Mouse (Mus musculus) ES-E14 (cell line): ENCODE measurements around the gene Bcl2l12. TPM values are rescaled to one million over a fixed set of nuclear protein-coding genes. Genes with fewer than 3 reads are reported as not detected.

Experiments
- DNase-seq: peaks from one replicate; pipeline ENCODE4 v3.0.0-alpha.2; 2013; ENCODE audit warnings: low read depth, low spot score
- H3K27ac ChIP-seq: 2 replicates; pipeline ENCODE4 v1.5.1; 2012; ENCODE audit warnings: low read depth, mild to moderate bottlenecking, low read length, moderate library complexity, mixed read lengths; ENCODE audit not compliant: poor library complexity, insufficient read depth, severe bottlenecking
- H3K36me3 ChIP-seq: 2 replicates; pipeline ENCODE4 v1.6.1; 2012; ENCODE audit warnings: mild to moderate bottlenecking, low read length, moderate library complexity, mixed read lengths; ENCODE audit not compliant: control insufficient read depth, poor library complexity, insufficient read depth, severe bottlenecking
- H3K4me1 ChIP-seq, 2 experiments: fragments of 150-350 bp in 1 of 2; sonication (generic) in 1 of 2; 2 replicates each; pipeline ENCODE4 v1.6.1; 2012; ENCODE audit warnings: low read length in 2 of 2, mild to moderate bottlenecking in 1 of 2, mixed read lengths in 1 of 2; ENCODE audit not compliant: control insufficient read depth in 2 of 2, insufficient read depth in 2 of 2, poor library complexity in 1 of 2
- H3K4me3 ChIP-seq, 2 experiments: fragments of 150-350 bp in 1 of 2; sonication (generic) in 1 of 2; 2 replicates each; pipeline ENCODE4 v1.5.1; 2012; ENCODE audit warnings: low read length in 2 of 2, low read depth in 1 of 2, mild to moderate bottlenecking in 1 of 2, mixed read lengths in 1 of 2; ENCODE audit not compliant: insufficient read depth in 1 of 2, poor library complexity in 1 of 2, severe bottlenecking in 1 of 2
- H3K9ac ChIP-seq: 2 replicates; pipeline ENCODE4 v1.6.1; 2012; ENCODE audit warnings: low read depth, mild to moderate bottlenecking, low read length, mixed read lengths; ENCODE audit not compliant: poor library complexity, insufficient read depth, severe bottlenecking
- H3K9me3 ChIP-seq: fragments of 150-350 bp; sonication (generic); 2 replicates; pipeline ENCODE4 v1.6.1; 2012; ENCODE audit warnings: low read depth, mild to moderate bottlenecking, low read length; ENCODE audit not compliant: control insufficient read depth, insufficient read depth
- CHD2 ChIP-seq: IDR thresholded peaks from 2 replicates; pipeline ENCODE4 v1.6.1; 2014; ENCODE audit warnings: mild to moderate bottlenecking, low read depth, low read length, inconsistent platforms
- HCFC1 ChIP-seq: IDR thresholded peaks from 2 replicates; pipeline ENCODE4 v1.6.1; 2012; ENCODE audit warnings: low read length, inconsistent platforms, borderline replicate concordance; ENCODE audit not compliant: insufficient read depth
- MAFK ChIP-seq: IDR thresholded peaks from 2 replicates; pipeline ENCODE4 v1.6.1; 2014; ENCODE audit warnings: mild to moderate bottlenecking, low read depth, low read length, inconsistent platforms; ENCODE audit not compliant: insufficient read depth
- ZC3H11A ChIP-seq: IDR thresholded peaks from 2 replicates; pipeline ENCODE4 v1.6.1; 2012; ENCODE audit warnings: low read depth, mild to moderate bottlenecking, inconsistent platforms, low read length, borderline replicate concordance
- ZNF384 ChIP-seq: IDR thresholded peaks from 2 replicates; pipeline ENCODE4 v1.6.1; 2012; ENCODE audit warnings: low read depth, low read length, inconsistent platforms
- in situ Hi-C, 2 experiments: fragments of 600-800 bp; cut with MboI; formaldehyde crosslinking; loops; one replicate each; pipeline ENCODE4 v1.15.1; 2025; ENCODE audit warnings: low sequenced_read_pairs in 2 of 2, inconsistent platforms in 1 of 2; ENCODE audit not compliant: unreplicated experiment in 2 of 2
- total RNA-seq: library from RNA; depleted of rRNA; stranded (reverse); fragments of 300-350 nt; gene quantifications from 2 replicates; pipeline ENCODE4 v1.2.3, GENCODE M21; 2012

Gene Bcl2l12
- total RNA-seq, 1 experiment: 13.0 TPM

DNA sequence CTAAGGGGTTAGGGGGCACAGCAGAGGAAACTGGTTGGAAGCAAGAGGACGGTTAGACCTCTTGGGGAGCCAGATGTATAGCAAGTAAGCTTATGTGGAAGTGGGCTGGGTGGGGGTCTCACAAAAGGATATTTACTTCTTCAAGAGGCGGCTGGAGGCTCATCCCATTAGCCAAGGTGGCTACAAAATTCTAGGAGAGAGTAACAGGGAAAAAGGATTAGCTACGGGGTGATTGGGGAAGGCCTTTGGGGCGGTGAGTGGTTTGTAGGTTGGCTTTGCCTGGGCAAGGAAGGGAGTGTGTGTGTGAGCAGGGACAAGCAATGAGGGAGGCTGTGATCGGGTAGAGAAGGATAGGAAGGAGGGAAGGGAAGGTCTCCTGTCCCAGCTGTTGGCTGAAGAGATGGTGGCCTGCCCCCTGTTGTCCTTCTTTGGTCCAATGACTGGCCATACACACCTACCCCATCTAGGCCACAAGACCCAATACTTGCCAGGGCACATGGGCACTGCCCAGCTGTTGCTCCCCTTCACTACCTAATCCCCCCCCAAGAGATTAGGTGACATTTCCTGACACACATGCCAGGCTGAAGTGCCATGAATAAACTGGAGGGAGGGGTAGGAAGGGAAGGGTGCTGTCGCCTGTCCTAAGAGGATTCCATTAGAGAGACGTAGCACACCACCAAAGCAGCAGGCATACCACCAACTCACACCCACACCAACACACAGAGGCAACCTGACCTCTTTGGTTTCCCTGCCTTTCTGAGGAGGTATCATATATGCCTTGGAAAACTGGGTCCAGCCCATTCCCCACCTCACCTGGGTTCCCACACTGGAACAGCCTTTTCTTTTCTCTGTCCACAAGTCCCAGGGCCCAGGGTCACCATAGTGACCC lies 14.3 kb downstream of the Bcl2l12 start:
- DNase-seq: no peak
- no peaks in the 10 kb centered on the region for H3K9me3 ChIP-seq
- H3K9ac ChIP-seq: peak overlapping the region; percentile 34; the same call in 1 of the 2 replicates
- in situ Hi-C loops: no loop called here
- H3K4me3 ChIP-seq: peak overlapping the region; percentile 19 to 95; a peak in 2 of 4 replicates
- H3K36me3 ChIP-seq: peaks cover 41% of the 10 kb centered on the region
- H3K27ac ChIP-seq: 0 out of 2 replicates have a peak overlapping the region, but pooled peaks have one; percentile 4
- TF ChIP-seq ZC3H11A (no peak), ZNF384 (no peak), CHD2 (no peak), HCFC1 (no peak), MAFK (no peak)
- peaks cover 3 to 14% of the 10 kb centered on the region in 2 experiments; a peak in 3 of 4 replicates for H3K4me1 ChIP-seq

- Histone ChIP-seq H3K27ac (no peak overlapping the region), H3K4me3 (no peak overlapping the region), H3K4me1 (peaks cover 2 to 14% of the 10 kb centered on the region in 2 experiments; a peak in 2 of 4 replicates), H3K9me3 (no peaks in the 10 kb centered on the region), H3K9ac (peak overlapping the region; percentile 34; the same call in 1 of the 2 replicates), H3K36me3 (peaks cover 47% of the 10 kb centered on the region)
- in situ Hi-C loops: no loop called here
- peak; percentile 5; the same call in 1 of the 2 replicates for TF ChIP-seq ZC3H11A
- no peak for TF ChIP-seq HCFC1
- DNase-seq: no peak
Measured at GRCm38 (mm10) chr7:44983085-44983484, 15.4 kb downstream of the Bcl2l12 start.

DNA sequence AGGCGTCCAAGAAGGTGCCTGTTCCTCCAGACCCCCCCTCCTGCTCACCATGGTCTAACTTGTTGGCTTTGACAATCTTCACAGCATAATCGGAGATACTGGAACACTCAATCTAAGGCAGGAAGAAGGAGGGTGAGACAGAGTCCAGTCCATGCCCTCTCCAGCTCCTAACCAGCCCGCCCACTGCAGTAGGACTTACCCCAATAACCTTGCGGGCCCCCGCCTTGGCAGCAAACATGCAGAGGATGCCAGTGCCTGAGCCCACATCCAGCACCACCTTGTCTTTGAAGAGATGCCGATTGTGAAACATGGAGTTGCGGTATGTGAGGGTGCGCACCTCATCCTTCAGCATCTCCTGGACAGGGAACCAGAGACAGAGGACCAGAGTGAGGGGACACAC lies 17.0 kb downstream of the Bcl2l12 start:
- in situ Hi-C loops: no loop called here
- peaks cover 63% of the 10 kb centered on the region for H3K36me3 ChIP-seq
- H3K9ac ChIP-seq: no peak overlapping the region
- TF ChIP-seq ZNF384 (no peak), ZC3H11A (no peak), MAFK (no peak), CHD2 (no peak), HCFC1 (no peak)
- DNase-seq: no peak
- H3K4me3 ChIP-seq: no peak overlapping the region
- no peaks in the 10 kb centered on the region for H3K9me3 ChIP-seq
- H3K27ac ChIP-seq: no peak overlapping the region
- peaks cover 2 to 19% of the 10 kb centered on the region in 2 experiments; a peak in 3 of 4 replicates for H3K4me1 ChIP-seq

- no peak overlapping the region for H3K9ac ChIP-seq
- H3K27ac ChIP-seq: no peak overlapping the region
- TF ChIP-seq HCFC1 (no peak), ZC3H11A (no peak), ZNF384 (no peak)
- H3K4me1 ChIP-seq: peaks cover 0 to 14% of the 10 kb centered on the region in 2 experiments; a peak in 2 of 4 replicates
- H3K4me3 ChIP-seq: no peak overlapping the region
- no peaks in the 10 kb centered on the region for H3K9me3 ChIP-seq
- in situ Hi-C loops: no loop called here
- peaks cover 64% of the 10 kb centered on the region for H3K36me3 ChIP-seq
- DNase-seq: no peak
Measured at GRCm38 (mm10) chr7:44978300-44978699, 20.2 kb downstream of the Bcl2l12 start.
